Mouse (Mus musculus): ENCODE data around the gene Ccdc151.

GRCm38 (mm10) chr9:22016245-22016644 lies 13.8 kb upstream of the Ccdc151 start:
- TF ChIP-seq POLR2A (IDR thresholded peaks at IDR 0.05; ENCODE audit: borderline replicate concordance, extremely low read depth, insufficient read depth, insufficient read length, poor library complexity, severe bottlenecking) (no peak), CTCF (IDR thresholded peaks at IDR 0.05; ENCODE audit: borderline replicate concordance, extremely low read depth, insufficient read depth, insufficient read length) (no peak)

All from brain, embryonic 14.5 days (tissue).